Mouse (Mus musculus): ENCODE measurements around the gene Nsd2.

Gene Nsd2

DNA sequence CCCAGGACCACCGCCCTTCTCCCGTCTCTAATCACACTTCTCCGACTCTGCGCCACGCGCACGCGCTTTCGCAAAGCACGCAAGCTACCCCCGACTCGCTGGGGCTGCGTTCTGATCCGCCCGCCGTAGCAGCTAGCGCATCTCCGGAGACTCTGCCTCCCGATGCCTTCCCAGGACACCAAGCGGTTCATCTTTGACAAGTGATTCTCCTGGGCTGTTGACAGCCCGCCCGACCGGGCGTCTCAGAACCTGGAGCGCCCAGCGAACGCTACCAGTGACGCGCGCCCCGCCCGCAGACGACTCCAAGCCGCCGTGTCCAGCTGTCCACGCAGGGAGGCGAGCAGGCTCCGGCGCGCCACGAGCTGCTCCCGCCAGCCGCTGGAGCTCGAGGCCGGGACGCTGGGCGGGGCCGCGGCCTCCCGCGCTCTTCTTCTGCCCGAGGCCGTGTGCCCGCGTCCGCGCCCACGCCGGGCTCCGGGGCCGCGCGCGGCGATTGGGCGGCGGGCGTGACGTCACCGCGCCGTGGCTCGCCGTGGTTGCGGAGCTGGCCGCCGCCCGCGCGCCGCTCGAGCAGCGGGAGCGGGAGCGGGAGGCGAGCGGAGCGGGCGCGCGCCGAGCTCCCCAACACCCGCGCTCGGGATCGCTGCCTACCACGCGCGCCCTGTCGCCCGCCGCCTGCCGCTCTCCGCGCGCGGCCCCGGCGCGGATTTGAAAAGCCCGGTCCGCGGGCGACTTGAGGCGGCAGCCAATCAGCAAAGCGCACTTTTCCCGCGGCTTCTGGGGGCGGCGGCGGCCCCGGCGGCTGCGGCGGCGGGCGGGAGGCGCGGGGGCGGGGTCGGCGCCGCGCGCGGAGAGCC, at the start of gene Nsd2:
Gene Nsd2 (plus strand): TSS at position 850 of the 857 bp plus-strand sequence.
- peak; percentile 93 for DNase-seq

DNA sequence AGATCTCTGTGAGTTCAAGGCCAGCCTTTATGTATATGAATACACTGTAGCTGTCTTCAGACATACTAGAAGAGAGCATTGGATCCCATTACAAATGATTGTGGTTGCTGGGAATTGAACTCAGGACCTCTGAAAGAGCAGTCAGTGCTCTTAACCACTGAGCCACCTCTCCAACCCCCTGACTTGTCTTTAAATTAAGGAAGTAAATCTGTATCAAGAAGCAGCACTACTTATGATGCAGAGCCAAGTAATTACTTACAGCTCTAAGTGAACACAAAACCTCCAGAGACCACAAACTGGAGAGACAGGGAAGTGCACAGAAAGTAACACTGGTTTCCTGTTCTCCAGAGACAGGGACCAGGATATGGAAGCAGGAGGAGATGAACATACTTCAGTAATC, 43.3 kb upstream of the Nsd2 start:
- DNase-seq: no peak

DNA sequence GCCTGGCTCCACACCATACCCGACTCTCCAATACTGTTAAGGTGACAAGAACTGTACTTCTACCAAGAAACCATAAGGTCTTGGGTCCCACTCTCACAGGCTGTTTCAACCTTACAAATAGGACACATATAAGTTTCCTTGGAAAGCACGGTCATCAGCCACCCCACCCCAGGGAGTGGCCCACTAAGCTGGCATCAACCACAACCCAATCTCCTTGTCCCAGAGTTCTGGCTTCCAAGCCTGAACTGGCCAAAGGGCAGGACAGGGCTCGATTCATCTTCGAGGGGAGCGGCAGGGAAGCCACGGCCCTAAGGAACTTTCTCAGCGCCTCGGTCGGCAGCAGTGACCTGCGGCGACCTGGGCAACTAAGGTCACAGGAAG, 38.6 kb upstream of the Nsd2 start:
- DNase-seq: no peak

DNA sequence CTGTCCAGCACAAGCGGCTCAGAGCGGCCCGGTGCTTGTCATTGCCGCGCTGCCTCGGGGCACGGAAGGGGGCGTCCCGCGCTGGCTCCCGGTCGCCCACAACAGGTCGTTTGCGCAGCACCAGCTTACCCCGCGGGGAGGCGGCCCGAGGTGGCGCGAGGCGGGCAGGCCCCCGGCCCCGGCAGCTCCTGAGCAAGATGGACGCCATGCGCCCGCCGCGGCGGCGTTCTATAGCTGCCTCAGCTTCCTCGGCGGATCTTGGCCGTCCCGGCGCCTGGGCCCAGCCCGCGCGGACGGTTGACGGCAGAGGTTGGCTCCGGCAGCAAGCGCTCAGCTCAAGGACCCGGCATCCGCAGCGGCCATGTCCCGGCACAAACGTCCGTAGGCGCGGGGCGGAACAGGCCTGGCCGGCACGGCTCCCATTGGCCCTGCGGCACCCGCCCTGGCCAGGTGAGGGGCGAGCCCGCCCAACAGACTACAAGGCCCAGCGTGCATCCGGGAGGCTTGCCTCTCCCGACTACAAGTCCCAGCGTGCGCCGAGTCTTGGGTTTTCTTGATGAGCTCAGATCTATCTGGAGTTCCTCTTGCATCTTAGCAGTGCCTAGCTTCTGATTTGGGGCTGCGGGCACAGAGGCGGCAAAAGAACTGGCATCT, 38.1 kb upstream of the Nsd2 start, which contains the start of gene Letm1:
Gene Letm1 (minus strand): TSS at position 473 of the 654 bp plus-strand sequence.
- DNase-seq: peak; percentile 95

DNA sequence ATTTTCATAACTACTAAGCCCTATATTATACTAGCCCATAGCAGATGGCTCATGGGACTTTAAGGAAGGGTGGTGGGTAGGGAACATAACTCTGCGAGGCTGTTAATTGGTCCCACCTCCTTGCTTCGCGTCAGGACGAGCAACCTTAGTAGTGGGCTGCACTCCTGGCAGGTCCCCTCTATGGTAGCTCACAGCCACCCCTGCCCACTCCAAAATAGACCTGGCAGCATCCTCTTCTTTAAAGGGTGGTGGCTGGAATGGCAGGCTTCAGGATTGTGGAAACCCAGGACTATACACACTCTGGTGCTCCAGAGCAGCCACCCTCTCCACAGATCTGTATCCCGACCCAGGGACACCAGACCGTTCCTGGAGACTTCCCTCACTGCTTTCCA, 37.5 kb upstream of the Nsd2 start:
- DNase-seq: no peak

DNA sequence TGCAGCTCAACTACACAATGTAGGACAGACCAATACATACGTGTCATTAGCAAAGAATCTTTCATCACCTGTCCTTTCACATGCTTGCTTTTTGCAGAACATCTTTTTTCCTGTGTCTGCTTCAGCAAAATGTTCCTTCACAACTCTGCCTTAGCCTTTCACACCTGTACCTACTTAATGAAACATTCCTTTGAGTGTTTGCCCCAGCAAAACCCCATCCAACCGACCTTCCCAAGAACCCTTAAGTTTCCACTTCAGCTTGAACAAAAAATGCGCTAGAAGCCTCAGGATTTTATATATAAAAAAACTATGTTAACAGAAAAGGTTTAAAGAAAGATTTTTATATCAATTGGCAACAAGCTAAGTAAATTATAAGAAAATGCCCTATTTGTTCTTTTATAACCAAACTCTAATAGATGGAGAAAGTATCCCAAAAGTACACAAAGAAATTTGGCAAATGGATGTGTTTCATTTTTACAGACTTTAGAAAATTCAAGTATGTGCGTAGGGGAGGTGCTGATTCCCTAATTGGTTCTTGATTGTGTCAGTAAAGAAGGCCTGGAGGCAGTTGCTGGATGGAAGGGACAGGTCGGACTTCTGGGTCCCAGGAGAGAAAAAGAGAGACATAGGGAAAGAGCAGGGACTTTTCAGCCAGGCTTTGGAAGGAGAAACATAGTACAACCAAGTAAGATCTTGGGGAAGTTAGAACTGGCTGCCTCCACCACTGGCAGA, 28.4 kb upstream of the Nsd2 start:
- DNase-seq: no peak

DNA sequence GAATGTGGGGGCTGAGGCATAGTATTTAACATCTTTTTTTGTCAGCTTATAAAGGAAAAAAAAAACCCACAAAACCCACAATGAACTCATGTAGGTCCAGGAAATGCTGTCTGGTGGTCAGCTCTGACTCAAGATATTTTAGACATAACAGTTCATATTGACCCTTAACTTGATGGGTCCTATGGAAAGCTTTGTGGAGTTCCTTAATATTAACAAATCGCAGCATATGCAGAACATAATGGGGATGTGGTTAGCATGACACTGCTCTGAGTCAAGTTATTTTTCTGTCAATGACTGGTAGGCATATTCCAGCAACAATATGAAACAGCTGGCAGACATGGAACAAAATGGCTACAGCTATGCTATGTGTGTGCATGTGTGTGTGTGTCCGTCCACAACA, 17.2 kb upstream of the Nsd2 start:
- no peak for DNase-seq

DNA sequence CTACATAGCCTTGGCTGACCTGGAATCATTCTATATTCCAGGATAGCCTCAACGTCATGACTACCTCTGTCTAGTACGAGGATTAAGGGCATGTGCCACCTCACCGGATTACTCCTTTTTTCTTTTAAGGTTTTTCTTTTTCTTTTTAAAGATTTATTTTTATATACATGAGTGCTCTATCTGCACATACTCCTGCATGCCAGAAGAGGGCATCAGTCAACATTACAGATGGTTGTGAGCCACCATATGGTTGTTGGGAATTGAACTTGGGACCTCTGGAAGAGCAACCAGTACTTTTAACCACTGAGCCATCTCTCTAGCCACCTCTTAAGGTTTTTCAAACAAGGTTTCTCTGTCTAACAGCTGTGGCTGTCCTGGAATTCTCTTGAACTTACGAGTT, 9.0 kb upstream of the Nsd2 start:
- DNase-seq: no peak

DNA sequence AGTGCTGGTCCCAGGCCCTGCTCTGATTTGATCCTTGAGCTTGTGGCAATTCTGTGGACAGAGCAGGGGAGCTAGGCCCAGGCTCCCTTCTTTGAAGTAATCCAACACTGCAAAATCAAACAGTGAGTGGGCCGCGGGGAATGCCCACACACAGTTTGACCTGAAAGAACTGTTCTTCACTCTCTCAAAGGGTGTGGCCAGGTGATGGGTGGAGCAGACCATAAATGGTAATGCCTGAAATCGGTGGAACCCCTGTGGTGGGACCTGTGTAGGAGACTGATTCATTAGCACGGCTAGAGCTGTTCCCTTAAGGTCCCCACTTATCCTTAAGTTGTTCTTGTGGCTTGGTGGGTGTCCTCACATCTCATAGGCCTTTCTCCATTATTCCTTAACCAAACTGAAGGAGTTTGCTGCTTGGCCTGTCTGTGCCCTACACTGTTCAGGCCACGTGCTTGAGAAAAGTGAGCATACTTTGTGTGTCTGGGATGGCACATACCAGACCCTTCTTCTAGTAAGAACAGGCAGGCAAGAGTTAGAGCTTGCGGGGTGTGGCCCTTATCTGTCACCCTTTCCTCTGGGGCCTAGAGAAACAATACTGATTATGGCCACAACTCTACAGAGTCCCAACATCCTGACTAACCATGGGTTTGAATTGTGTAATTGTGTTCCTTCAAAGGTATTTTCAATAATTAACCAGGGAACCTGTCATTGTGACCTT, 4.4 kb upstream of the Nsd2 start:
- no peak for DNase-seq

DNA sequence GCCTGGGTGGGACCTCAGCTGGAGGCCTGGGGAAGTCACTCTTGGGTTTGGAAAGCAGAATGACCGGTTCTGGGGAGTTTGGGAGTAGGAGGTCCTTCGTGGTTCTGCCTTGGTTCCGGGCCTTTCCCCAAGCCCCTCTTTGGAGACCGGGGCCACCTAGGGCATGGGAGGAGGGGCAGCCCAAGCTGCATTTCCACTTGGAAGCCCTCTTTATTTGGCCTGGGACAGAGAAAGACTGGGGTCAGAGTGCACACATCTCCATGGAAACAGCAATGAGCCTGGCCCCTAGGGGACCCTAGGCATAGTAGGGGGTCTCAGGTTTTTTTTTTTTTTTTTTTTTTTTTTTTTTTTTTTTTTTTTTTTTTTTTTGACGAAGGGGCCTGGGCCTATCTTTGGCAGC, 2.4 kb upstream of the Nsd2 start:
- DNase-seq: peak; percentile 8

DNA sequence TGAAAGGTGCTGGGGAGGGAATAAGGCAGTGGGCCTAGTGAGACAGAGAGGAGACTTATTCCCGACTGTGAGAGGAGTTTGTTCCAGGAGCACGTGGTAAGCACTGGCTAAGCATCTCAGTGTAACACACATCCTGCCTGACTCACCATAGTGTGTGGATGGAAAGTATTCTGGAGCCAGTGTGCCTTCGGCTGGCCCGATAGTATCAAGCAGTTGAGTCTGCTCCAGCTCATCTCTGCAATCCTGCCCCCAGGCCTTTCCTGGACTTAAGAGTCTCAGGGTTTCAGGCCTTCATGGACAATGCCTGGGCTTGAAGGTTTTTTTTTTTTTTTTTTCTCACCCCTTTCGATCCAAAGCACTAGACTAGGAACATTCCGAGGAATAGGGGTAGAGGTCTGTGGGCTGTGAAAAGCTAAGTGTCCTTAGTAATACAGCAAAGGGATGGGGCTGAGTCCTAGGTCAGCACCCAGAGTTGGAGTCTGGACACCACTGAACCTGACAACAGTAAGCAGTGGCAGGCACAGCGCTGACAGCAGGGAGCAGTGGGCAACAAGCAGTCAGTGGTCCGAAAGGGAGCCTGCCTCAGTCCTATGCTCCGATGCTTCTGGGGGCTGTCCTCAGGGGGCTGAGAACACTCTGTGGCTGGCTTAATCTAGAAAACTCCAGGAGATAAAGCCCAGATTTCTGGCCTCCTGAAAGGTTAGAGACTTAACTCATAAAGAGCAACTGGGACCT, 1.2 kb upstream of the Nsd2 start:
- peak; percentile 22 for DNase-seq

DNA sequence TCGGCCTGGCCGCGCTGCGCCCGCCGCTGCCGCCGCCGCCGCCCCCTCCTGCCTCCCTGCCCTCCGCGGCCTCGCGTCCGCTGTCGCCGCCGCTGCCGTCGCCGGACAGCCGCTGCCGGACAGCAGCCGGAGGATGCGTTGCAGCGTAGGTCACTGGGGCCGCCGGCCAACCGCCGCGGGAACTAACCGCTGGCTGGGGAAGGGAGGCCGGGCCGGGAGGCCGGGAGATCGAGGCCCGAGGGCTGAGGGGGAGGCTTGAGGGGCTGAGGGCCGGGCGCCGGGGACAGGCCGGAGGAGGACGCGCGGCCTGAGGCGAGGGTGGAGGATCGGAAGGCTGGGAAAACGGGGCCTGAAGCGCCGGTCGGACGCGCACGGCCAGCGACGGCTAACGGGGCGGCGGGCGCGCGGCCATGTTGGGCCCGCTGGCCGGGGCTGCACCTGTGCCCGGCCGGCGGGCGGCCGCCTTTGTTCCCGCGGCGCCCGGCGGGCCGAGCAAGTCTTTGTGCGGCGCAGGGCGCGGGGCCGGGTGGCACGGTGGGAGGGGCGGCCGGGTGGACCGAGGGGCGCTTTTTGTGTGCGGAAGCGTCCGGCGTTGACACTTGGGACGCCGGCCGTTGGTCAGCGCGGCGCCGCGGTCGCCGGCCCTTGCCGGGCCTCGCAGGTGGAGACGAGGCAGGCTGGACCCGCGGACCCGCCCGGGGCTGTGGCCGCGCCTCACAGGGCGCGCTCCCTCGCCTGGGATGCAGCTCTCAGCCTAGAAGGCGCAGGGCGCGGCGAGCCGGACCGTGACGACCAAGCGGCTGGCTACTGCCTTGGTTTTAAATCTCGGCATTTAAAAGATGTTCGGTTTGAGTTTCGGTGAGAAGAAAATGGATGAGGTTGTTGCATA, 452 bp downstream of the Nsd2 start:
- peak; percentile 81 for DNase-seq

DNA sequence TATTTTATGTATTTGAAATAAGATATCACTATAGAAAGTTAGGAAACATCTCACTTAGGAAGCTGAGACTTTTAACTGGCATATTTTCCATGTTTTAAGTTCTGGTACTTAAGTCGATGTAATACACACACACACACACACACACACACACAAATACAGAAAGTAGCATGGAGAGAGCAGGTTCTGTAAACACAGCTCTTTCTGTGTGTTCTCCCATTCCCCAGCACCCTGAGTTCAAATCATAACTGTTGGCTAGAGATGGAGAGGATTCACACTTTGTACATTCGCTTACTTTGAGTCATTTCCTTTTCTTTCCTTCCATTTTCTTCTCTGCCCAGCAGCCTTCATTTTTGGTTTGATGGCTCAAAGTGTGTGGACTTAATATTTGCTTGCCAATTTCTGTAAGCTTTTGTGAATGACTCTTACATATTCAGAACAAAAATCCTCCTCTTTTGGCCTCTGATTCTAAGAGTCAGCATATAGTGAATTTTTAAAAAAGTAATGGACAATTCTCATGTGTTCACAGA, 1.4 kb downstream of the Nsd2 start:
- DNase-seq: no peak

DNA sequence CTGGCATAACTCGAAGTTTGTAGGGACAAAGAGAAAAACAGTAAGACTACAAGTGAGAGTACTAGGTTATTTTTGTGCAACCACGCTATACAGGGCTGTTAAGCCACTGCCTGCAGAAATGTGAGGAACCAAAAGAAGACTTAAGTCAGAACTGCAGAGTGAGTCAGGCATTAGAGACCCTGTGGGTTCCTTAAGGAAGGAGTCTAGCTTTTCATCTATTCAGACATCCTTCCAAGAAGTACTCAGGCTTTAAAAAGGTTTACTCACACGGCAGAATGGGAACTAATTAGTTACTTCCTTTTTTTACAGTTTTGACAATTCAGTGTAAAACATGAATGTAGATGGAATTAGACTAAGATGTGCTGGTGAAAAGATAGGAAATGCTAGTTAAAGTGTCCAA, 1.9 kb downstream of the Nsd2 start:
- DNase-seq: no peak

DNA sequence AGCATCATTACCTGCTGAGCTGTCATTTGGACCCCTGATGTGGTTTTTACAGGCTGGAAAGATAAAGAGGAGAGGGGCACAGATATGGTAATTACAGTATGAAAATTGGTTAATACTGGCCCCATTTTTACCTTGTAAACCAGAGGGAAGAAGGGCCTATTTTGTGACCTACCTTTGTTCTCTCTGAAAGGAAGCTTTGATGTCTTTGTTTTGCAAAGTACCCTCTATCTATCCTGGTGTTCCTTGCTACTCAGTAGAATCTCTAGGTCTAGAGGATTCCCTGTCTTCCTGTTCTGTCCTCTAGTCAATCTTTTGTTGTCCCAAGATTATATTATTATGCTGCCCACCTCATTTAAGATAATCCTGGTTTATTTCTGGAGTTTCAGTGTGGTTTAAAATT, 5.5 kb downstream of the Nsd2 start:
- DNase-seq: no peak

DNA sequence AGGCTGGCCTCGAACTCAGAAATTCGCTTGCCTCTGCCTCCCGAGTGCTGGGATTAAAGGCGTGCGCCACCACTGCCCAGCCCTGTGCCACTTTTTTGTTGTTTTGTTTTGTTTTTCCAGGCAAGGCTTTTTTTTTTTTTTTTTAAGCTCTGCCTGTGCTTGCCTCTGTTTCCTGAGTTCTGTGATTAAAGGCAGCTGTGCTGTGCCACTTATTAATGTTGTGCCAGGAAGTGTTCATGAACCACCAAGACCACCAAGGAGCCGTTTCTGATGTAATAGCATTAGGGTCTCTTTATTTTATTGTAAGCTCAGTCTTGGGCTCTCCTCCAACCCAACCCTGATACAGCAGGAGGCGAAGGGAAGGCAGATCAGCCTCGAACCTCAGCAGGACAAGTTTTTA, 7.6 kb downstream of the Nsd2 start:
- no peak for DNase-seq

DNA sequence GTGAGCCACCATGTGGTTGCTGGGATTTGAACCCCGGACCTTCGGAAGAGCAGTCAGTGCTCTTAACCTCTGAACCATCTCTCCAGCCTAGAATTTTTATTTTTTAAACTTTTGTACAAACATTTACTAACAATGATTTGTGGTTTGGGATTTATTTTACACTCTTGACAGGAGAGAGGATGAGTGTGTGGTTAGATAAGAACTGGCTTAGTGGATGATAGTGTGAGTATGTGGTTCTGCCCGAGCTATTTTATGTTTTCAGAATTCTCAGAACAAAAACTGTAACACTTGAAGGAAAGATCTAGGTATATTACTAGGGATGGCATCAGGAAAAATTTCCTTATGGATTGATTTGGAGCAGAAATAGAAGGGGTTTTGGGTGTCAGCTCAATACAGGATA, 9.4 kb downstream of the Nsd2 start:
- DNase-seq: no peak

DNA sequence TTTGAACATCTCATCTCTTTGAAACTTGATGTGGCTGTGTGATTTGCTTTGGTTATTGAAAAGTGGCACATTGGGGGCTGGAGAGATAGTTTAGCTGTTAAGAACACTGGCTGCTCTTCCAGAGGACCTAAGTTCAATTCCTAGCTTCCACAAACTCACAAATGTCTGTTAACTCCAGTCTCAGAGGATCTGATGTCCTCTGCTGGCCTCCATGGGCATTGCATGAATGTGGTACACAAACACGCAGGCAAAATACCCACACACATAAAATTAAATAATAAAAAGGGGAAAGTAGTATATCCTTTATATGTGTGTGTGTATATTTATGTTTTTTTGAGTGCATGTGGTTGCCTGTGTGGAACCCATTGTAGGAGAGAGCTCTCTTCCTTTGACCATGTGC, 10.3 kb downstream of the Nsd2 start:
- DNase-seq: peak; percentile 10

DNA sequence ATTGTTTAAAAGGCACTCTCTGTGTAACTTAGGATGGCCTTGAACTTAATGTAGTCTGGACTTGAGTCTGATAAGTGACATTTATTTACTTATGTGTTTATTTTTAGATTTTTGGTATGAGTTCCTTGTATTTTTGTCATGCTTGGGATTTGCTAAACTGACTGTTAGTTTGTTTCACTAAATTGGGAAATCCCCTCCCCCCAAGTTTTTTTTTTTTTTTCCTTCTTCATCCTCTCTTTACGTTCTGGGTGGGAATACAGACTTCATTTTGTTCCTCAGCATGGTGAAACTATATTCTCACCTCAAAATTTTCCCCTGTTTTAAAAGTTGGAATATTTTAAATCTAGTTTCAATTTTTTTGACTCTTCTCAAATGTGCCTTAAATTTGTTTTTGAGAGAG, 20.8 kb downstream of the Nsd2 start:
- DNase-seq: no peak

DNA sequence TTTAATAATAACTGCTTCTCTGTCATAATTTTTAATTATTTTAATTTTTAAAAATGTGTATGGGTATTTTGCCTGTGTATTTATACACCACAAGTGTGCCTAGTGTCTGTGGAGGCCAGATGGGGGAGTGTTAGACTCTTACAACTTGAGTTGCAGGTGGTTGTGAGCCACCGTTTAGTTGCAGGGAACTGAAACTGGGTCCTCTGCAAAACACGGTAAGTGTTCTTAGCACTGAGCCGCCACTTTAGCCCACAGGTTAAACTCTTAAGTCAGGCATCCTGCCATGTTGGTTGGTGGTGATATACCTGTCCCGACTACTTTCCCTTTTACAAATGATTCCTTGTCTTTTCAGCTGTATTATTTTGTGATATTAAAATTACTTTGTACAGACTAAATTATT, 22.0 kb downstream of the Nsd2 start:
- DNase-seq: no peak

DNA sequence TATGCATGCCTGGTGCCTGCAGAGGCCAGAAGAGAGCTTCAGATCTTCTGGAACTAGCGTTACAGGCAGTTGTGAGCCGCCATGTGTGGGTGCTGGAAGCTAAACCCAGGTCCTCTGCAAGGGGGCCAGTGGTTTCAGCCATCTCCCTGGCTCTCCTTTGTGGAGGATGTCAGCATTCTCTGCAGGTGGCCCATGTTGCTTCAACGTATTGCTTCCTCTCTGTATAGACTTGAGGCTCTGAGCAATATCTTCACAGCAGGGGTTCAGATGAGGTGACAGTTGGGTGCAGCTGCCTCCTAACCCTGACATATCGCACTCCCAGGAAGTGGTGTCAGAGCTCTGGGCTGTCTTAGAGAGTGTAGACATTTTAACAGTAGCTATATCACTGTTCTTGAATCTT, 30.9 kb downstream of the Nsd2 start:
- DNase-seq: no peak

Data from kidney, postnatal 10 days (tissue).